Mouse (Mus musculus): ENCODE data around the gene Nosip.
"Not testable (repeated sequence)": the region's sequence is repeated elsewhere in the genome, so short reads cannot be mapped to it uniquely, and the experiment has no call there.

DNA sequence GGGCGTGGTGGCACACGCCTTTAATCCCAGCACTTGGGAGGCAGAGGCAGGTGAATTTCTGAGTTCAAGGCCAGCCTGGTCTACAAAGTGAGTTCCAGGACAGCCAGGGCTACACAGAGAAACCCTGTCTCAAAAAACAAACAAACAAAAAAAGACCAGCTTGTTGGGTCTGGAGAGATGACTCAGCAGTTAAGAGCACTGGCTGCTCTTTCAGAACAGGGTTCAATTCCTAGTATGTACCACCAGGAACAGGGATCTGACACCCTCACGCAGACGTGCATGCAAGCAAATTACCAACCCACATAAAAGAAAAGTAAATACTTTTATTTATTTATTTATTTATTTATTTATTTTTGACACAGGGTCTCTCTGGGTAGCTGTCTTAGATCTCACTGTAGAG lies 47.9 kb downstream of the Nosip start:
- TF ChIP-seq TAL1, GATA1 (IDR thresholded peaks at IDR 0.05; ENCODE audit: low read length): not testable (repeated sequence)
